Mouse (Mus musculus) left cerebral cortex, postnatal 10 days (tissue): ENCODE measurements around the gene Fancb. TPM values are rescaled to one million over a fixed set of nuclear protein-coding genes. Genes with fewer than 3 reads are reported as not detected.

Source experiments
- DNase-seq, 2 experiments: peaks; one replicate each; pipeline ENCODE4 v3.0.0; 2021 to 2022; ENCODE audit warnings: low spot score in 2 of 2, mixed read lengths in 1 of 2; ENCODE audit errors: extremely low spot score in 1 of 2
- intact Hi-C: fragments of 180-260 bp; cut with DNase I; formaldehyde crosslinking; loops from one replicate; pipeline ENCODE4 v1.15.1; 2025
- total RNA-seq, 2 experiments: library from RNA; stranded (reverse); gene quantifications; 2 replicates each; pipeline ENCODE4 v1.2.3; 2021

Gene Fancb
- 1 to 10 TPM; 1.5 to 1.7 TPM for total RNA-seq

DNA sequence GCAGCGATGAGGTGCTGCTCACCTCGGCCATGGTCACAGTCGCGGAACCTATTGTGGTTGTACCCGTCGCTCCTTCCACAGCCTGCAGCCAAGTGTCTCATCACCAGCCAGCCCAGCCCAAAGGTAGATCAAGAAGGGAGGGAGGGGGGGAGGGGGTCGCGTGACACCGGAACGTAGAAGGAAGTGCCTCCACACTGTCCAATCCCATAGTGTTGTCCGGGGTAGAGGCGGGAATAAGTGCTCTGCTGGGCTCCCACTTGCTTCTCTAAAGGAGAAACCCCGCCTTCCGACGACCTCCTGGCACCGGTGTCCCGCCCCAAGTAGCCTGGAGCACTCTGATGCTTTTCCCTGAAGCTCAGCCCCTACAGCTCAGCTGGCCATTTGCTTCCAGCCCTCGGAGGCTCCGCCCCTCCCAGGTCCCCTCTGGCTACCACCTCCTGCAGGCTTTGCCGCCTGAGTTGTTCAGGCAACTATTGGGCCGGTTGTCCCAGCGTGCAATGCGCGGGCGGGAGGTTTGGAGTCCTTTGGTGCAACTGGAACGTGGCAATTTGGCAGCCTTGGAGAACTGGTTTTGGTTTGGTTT lies at the start of gene Fancb, which contains the start of gene Mospd2:
Gene Fancb (plus strand): TSS at position 400 of the 583 bp plus-strand sequence.
Gene Mospd2 (minus strand): TSS at position 183 of the 583 bp plus-strand sequence.
- peak; percentile 82 to 90 for DNase-seq
- intact Hi-C loops: no loop called here

DNA sequence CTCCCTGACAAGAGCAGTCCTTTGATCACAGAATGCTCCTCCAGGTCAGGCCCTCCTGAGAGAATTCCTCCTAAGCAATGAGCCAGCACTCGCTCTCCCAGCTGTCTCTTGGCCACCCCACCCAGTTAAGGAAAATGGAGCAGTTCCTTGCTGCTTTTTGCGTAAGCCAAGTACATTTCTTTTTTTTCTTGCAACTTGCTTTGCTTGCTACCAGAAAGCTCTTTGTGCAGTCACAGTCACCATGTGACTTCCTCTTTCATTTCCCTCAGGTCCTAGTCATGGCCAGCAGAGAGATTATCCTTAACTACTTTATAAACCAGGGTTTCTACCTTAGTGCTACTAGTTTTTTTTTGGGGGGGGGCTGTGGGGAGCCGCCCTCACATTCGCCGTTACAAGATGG lies 38.9 kb upstream of the Fancb start:
- intact Hi-C loops: no loop called here
- DNase-seq: no peak

DNA sequence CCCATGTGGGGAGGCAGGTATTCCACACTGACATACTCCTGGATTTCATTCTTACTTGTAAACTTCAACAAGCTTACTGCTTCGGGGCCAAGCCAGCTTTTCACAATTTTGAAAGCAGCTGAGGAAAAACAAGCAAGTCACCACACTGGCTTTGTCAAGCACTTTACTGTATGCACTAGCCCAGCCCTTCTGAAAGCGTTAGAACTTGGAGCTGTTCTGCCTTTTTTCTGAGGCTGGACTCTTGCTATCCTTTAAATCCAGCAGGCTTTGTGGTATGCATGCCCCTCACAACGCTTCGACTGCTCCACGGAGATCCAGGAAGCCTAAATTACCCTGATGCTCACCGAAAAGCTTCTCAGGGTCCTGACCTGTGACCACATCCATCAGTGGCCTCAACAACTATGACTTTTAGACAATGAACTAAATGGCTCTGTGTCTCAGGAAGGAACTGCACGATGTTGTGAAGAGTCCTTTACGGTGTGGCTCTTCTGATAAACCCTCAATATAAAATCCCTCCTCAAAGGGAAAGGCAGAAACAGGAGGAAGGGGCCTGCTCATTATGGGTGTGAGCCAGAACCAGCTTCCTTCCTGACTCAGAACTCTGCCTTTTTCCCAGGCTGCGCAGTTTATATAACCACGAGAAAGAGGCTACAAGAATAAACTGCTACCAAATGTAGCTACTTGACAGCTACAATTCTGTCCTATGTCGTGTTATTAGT lies 28.4 kb upstream of the Fancb start:
- intact Hi-C loops: no loop called here
- DNase-seq: no peak

DNA sequence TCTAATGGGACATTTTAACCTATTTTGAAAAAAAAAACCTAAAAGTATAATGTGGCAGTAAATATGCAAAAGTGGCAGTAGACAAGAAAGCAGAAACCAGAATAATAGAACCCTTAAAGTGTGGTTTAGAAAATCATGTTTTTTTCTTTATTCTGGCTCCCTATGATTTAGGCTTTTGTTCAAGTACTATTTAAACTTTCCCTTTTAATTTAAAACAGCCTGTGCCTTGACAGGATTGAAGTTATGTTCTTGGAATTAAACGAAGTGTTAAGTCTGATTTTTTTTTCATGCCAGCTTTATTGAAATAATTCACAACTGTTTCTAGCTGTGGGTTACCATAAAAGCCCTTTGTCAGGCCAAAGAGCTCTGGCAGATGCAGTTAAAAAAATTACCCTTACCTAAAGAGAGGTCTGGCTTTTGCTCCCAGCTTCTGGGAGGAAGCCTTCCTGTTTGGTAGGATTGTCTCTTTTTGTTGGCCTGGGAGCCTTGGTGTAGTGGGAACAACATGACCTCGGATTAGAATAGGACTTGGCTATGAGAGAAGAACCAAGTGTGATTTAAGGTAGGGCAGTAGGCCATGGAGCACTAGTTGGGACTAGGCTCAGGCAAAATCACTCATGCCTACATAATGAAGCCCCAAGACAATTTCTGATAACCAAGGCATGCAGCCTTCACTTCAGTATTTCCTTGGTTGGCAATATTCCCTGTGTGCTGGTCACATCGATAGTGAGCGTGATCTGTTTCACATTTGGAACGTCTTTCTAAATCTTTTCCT lies 27.6 kb upstream of the Fancb start:
- intact Hi-C loops: no loop called here
- no peak for DNase-seq

DNA sequence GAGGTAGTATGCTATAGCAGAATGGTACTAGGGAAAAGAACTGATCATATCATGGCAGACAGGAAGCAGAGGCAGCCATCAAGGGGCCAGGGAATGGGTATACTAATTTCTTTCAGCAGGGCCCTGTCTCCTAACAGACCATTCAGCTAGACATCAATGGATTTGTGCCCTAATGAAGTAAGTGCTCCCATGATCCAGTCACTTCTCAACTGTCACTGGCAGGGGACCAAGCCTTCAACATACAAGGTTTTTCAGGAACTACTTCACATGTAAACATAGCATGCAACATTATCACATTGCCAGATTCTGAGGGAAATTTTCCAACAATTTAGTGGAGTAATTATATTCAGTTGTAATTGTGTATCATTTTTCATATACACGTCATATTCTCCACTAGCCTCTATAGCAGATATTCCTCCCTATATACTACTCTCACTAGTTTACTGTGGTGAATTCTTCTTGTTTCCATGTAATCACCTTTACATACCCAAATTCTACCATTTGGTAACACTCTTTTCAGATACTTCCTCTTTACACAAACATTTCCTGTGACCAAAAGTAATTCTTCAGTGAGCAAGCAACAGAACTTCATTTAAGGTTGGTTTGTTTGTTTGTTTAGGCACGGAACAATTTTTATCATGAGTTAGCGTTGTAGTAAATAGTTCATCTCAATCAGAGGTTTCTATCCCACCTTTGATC lies 14.5 kb upstream of the Fancb start:
- DNase-seq: no peak
- intact Hi-C loops: no loop called here

DNA sequence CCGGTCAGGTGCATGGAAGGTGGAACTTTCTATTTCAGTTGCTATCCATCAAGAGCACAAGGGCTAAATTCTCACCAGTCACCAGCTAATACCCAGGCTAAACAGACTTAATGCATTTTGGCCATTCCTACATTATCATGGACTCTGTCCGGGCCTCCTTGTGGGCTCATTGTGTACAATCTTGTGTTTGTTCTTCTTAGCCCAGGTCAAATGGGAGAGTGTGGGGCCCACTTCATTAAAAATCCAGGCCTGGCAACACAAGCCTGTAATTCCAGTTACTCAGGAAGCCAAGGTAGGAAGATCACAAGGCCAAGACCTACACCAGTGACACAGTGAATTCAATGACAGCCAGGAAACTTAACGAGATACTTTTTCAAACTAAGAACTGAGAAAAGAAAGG lies 9.2 kb upstream of the Fancb start:
- no peak for DNase-seq
- intact Hi-C loops: no loop called here

DNA sequence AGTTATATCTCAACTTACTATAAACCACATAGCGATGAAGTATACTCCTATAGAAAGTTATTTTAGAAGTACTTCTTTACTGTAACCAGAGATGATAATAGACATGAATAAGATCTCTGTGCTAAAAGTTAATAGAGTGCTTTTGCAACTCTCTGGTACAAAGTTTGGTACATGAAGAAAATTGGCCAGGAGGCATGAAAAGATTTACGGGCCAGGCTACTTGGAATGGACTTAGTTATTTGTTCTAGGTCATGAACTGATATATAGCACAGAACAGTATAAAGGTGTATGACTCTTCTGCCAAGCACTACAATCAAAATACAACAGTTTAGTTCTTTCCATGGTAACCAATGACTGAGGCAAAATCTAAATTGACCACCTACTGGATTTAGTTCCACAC lies 1.5 kb upstream of the Fancb start:
- no peak for DNase-seq
- intact Hi-C loops: no loop called here

DNA sequence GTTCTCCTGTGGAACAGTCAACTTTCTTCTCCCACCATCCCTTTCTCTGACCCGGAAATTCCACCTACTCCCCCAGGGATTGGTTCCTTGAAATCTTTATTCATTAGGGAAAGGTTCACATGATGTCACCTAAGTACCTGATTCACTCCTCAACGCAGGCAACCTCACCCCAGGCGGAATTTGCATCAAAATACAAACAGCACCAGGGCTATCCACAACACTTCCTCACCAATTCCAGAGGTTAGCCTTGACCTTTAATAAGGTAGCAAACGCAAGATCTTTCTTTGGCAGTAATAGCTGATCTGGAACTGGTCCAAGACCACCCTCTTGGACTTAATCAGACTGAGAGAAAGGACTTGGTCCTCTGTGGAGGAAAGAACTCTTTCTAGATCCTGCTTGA lies 22.7 kb downstream of the Fancb start:
- DNase-seq: no peak
- intact Hi-C loops: no loop called here

DNA sequence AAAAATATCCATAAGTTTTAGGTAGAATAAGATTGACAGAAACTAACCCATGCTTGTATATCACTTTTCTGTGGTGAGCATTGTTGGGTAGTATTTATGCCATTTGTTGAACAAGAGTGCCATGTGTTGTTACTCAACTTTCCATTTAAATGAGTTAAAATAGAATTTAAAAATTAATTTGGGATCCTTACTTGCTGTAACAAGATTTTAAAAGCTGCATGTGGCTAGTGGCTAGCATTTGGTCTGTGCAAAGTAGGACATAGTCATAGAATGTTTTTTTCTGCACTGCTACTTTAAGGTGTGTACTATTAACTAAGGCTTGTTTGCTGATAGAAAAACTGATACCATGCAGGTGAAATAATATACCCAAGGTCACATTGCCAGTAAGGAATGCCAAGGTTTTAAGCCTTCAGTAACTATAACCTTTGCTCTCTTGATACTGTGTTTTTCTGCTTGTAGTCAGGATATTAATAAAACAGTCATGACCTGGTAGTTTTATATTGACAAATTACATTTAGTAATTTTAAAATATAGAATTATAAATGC lies 24.5 kb downstream of the Fancb start, which contains the start of gene Gm17604:
Gene Gm17604 (minus strand): TSS at position 51 of the 546 bp plus-strand sequence.
- no peak for DNase-seq
- intact Hi-C loops: no loop called here

Other genes with a start within 250 kb of the Fancb start
- gene Mospd2, start 217 bp upstream of the Fancb start, total RNA-seq: 10 to 100 TPM; 22.0 to 23.3 TPM
- gene Gm17604, start 24.2 kb downstream of the Fancb start, total RNA-seq: not detected